ENCODE assay signal across 21 mouse cellular contexts in genomic region chr1:118444988-118445387, GRCm38 (mm10). TPM values are rescaled to one million over a fixed set of nuclear protein-coding genes. Genes with fewer than 3 reads are reported as not detected.
DNase-seq lines count a peak whose midpoint lies in the region; ATAC-seq lines count a peak whose summit lies in the region.
"Had no signal": no experiment of that assay in that cellular context is flagged by ENCODE, and none has a peak within 500 bp of the region (broad histone marks: within the 10 kb centered on the region; RNA-seq: fewer than 3 reads in every experiment).

No protein-coding gene starts in this region.

- peak; percentile 60 for DNase-seq in gastrocnemius, adult 18-20 months (ENCODE audit: low spot score)
- DNase-seq in gastrocnemius, postnatal 10 days: no peak
- DNase-seq in hindbrain, embryonic 10.5 days (ENCODE audit: low spot score): no peak
- DNase-seq in retina, postnatal 1 day: peak; percentile 32
- DNase-seq in retina, embryonic 14.5 days (ENCODE audit: low spot score): no peak
- no peak for DNase-seq in hindbrain, embryonic 11.5 days (ENCODE audit: low spot score)
- DNase-seq: adrenal gland, postnatal 10 days; cerebellum, adult 9-10 months; kidney, postnatal 10 days; liver, embryonic 13.5 days; lung, postnatal 4 days; spleen, adult 18-20 months had no signal

- peak overlapping the region; percentile 18 for H3K27ac ChIP-seq in hindbrain, embryonic 13.5 days
- H3K27ac ChIP-seq in hindbrain, embryonic 10.5 days: no peak overlapping the region
- no peak overlapping the region for H3K27ac ChIP-seq in hindbrain, embryonic 11.5 days (ENCODE audit: low read depth, low read length)
- H3K27ac ChIP-seq in hindbrain, embryonic 12.5 days: no peak overlapping the region
- H3K27ac ChIP-seq: embryonic facial prominence, embryonic 13.5 days; liver, embryonic 13.5 days; lung, embryonic 15.5 days; midbrain, embryonic 10.5 days had no signal

- no peak overlapping the region for H3K4me2 ChIP-seq in hindbrain, embryonic 13.5 days
- H3K4me2 ChIP-seq in hindbrain, embryonic 11.5 days (replicated peaks; ENCODE audit: low read depth, low read length): no peak overlapping the region
- H3K4me2 ChIP-seq in hindbrain, embryonic 12.5 days (replicated peaks): no peak overlapping the region
- H3K4me2 ChIP-seq: embryonic facial prominence, embryonic 13.5 days; liver, embryonic 13.5 days; lung, embryonic 15.5 days; neural tube, embryonic 13.5 days had no signal

- H3K4me3 ChIP-seq in hindbrain, embryonic 13.5 days: no peak overlapping the region
- no peak overlapping the region for H3K4me3 ChIP-seq in hindbrain, embryonic 10.5 days
- no peak overlapping the region for H3K4me3 ChIP-seq in hindbrain, embryonic 11.5 days (ENCODE audit: low read depth, low read length)
- H3K4me3 ChIP-seq in hindbrain, embryonic 12.5 days: no peak overlapping the region
- H3K4me3 ChIP-seq: embryonic facial prominence, embryonic 13.5 days; liver, embryonic 13.5 days; lung, embryonic 15.5 days; midbrain, embryonic 10.5 days; neural tube, embryonic 13.5 days had no signal

- no peaks in the 10 kb centered on the region for H3K9me3 ChIP-seq in hindbrain, embryonic 13.5 days
- H3K9me3 ChIP-seq in hindbrain, embryonic 10.5 days: no peaks in the 10 kb centered on the region
- no peaks in the 10 kb centered on the region for H3K9me3 ChIP-seq in hindbrain, embryonic 11.5 days (ENCODE audit: control insufficient read depth, low read length)
- no peaks in the 10 kb centered on the region for H3K9me3 ChIP-seq in hindbrain, embryonic 12.5 days (replicated peaks)
- H3K9me3 ChIP-seq: embryonic facial prominence, embryonic 13.5 days; G1E; liver, embryonic 13.5 days; lung, embryonic 15.5 days; midbrain, embryonic 10.5 days; neural tube, embryonic 13.5 days had no signal

- peaks cover 40% of the 10 kb centered on the region for H3K4me1 ChIP-seq in hindbrain, embryonic 13.5 days (replicated peaks)
- no peaks in the 10 kb centered on the region; the same call in 1 of the 2 replicates for H3K4me1 ChIP-seq in hindbrain, embryonic 10.5 days (replicated peaks)
- H3K4me1 ChIP-seq in hindbrain, embryonic 11.5 days (replicated peaks; ENCODE audit: control insufficient read depth, insufficient read depth, low read length): no peaks in the 10 kb centered on the region; the same call in 1 of the 2 replicates
- peaks cover 21% of the 10 kb centered on the region for H3K4me1 ChIP-seq in hindbrain, embryonic 12.5 days
- H3K4me1 ChIP-seq: lung, embryonic 15.5 days had no signal

- ATAC-seq in hindbrain, embryonic 13.5 days (ENCODE audit: low FRiP score): no peak
- ATAC-seq in hindbrain, embryonic 11.5 days (ENCODE audit: low FRiP score): no peak
- no peak for ATAC-seq in hindbrain, embryonic 12.5 days (ENCODE audit: low FRiP score)
- ATAC-seq: activated CD4-positive, CD25-positive, alpha-beta regulatory T cell, adult 4 months; intestine, embryonic 16.5 days had no signal

- 76% methylated on average over 3 of the region's 3 CpGs for WGBS in hindbrain, embryonic 13.5 days
- 74% methylated on average over 3 of the region's 3 CpGs for WGBS in hindbrain, embryonic 10.5 days
- WGBS in hindbrain, embryonic 11.5 days: 87% methylated on average over 3 of the region's 3 CpGs
- 65% methylated on average over 3 of the region's 3 CpGs for WGBS in hindbrain, embryonic 12.5 days

- H3K27me3 ChIP-seq in hindbrain, embryonic 13.5 days: no peaks in the 10 kb centered on the region
- H3K27me3 ChIP-seq in hindbrain, embryonic 10.5 days (ENCODE audit: insufficient read depth, poor library complexity, severe bottlenecking): no peaks in the 10 kb centered on the region
- no peaks in the 10 kb centered on the region for H3K27me3 ChIP-seq in hindbrain, embryonic 11.5 days (ENCODE audit: control insufficient read depth, insufficient read depth, low read length)
- no peaks in the 10 kb centered on the region for H3K27me3 ChIP-seq in hindbrain, embryonic 12.5 days
- H3K27me3 ChIP-seq: embryonic facial prominence, embryonic 13.5 days; liver, embryonic 13.5 days; lung, embryonic 15.5 days; neural tube, embryonic 13.5 days had no signal

- H3K36me3 ChIP-seq in hindbrain, embryonic 13.5 days: no peaks in the 10 kb centered on the region
- H3K36me3 ChIP-seq in hindbrain, embryonic 10.5 days: 0 out of 2 replicates have a peak, but pooled peaks cover 7% of the 10 kb centered on the region
- no peaks in the 10 kb centered on the region for H3K36me3 ChIP-seq in hindbrain, embryonic 11.5 days (ENCODE audit: control insufficient read depth, insufficient read depth, low read length)
- no peaks in the 10 kb centered on the region for H3K36me3 ChIP-seq in hindbrain, embryonic 12.5 days
- H3K36me3 ChIP-seq: embryonic facial prominence, embryonic 13.5 days; lung, embryonic 15.5 days; neural tube, embryonic 13.5 days had no signal

- no peak overlapping the region for H3K9ac ChIP-seq in hindbrain, embryonic 13.5 days
- no peak overlapping the region for H3K9ac ChIP-seq in hindbrain, embryonic 11.5 days (ENCODE audit: low read depth, low read length)
- no peak overlapping the region for H3K9ac ChIP-seq in hindbrain, embryonic 12.5 days
- H3K9ac ChIP-seq: embryonic facial prominence, embryonic 13.5 days; liver, embryonic 13.5 days; lung, embryonic 15.5 days; neural tube, embryonic 13.5 days had no signal

RNA-seq across cellular contexts. Expression of gene Clasp1, which starts 56.1 kb away (rescaled TPM):
- 10 to 100 TPM; 45.3 to 47.4 TPM for total RNA-seq in gastrocnemius, adult 18-20 months (2021)
- 10 to 100 TPM; 78.7 to 90.1 TPM for total RNA-seq in gastrocnemius, postnatal 10 days (2021)
- polyA plus RNA-seq in hindbrain, embryonic 13.5 days (2015; fragmentation: Nextera tagmentation; extraction: Ambion mirVana): 117 and 131 TPM in 2 replicates
- 95.3 and 97.6 TPM in 2 replicates for polyA plus RNA-seq in hindbrain, embryonic 10.5 days (2016; fragmentation: Nextera tagmentation; extraction: Ambion mirVana)
- polyA plus RNA-seq in hindbrain, embryonic 11.5 days (2014; fragmentation: Nextera tagmentation; extraction: Ambion mirVana): 96.0 and 134 TPM in 2 replicates
- polyA plus RNA-seq in hindbrain, embryonic 12.5 days (2016; fragmentation: Nextera tagmentation; extraction: Ambion mirVana): 136 and 146 TPM in 2 replicates

Comparison
In these comparisons a context has a peak if more than half of its experiments do, and no peak if none do; other contexts are left out.
1. DNase-seq: peak in gastrocnemius, adult 18-20 months (single experiment) and retina, postnatal 1 day (single experiment); none in gastrocnemius, postnatal 10 days (single experiment), hindbrain, embryonic 10.5 days (single experiment), retina, embryonic 14.5 days (single experiment) and hindbrain, embryonic 11.5 days (single experiment).